Mouse (Mus musculus): ENCODE data around the gene Tns4. TPM values are rescaled to one million over a fixed set of nuclear protein-coding genes. Genes with fewer than 3 reads are reported as not detected.

Gene Tns4
- total RNA-seq, 2 experiments from 2014 or later, result 0.08 to 0.32 TPM

DNA sequence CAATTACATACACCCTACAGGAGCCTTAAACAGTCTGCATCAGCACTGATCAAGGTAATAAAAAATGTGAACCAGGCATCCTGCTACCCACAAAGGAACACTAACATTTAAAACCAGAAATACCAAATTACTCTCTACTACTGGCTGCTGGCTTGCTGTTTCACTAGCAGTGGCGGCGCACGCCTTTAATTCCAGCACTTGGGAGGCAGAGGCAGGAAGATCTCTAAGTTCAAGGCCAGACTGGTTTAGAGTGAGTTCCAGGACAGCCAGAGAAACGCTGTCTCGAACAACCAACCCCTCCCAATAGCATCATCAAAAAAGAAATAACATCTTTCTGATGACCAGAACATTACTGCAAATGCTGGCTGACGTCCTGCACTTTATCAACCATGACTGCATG is 69.3 kb downstream of the Tns4 start:
- no peak for DNase-seq (ENCODE audit: low spot score in 2 of 2)

Other genes starting within 250 kb of the Tns4 start
- 10 to 100 TPM; 75.9 to 80.7 TPM for gene Wipf2, start 225.7 kb downstream of the Tns4 start, total RNA-seq (2021)
- gene Cdc6, start 181.5 kb downstream of the Tns4 start, total RNA-seq (2021), result under 1 TPM; 0.36 to 0.79 TPM
- 10 to 100 TPM; 18.3 to 26.6 TPM for gene Rara, start 161.5 kb downstream of the Tns4 start, total RNA-seq (2021)
- gene Gjd3, start 106.3 kb downstream of the Tns4 start, total RNA-seq (2021), result 1 to 10 TPM in 1 of 2 experiments, under 1 TPM in 1; 0.52 to 1.2 TPM
- under 1 TPM; 0.52 to 0.96 TPM for gene Top2a, start 65.1 kb downstream of the Tns4 start, total RNA-seq (2021)
- gene Igfbp4, start 48.1 kb downstream of the Tns4 start, total RNA-seq (2021), result 10 to 100 TPM; 74.6 to 94.0 TPM
- gene Ccr7, start 65.8 kb upstream of the Tns4 start, total RNA-seq (2021), result not detected
- gene Smarce1, start 141.7 kb upstream of the Tns4 start, total RNA-seq (2021), result 10 to 100 TPM; 54.5 to 55.7 TPM
- 10 to 100 TPM; 22.1 to 24.5 TPM for gene Krt222, start 154.8 kb upstream of the Tns4 start, total RNA-seq (2021)
- not detected for gene Krt24, start 196.0 kb upstream of the Tns4 start, total RNA-seq (2021)
- not detected for gene Krt25, start 233.6 kb upstream of the Tns4 start, total RNA-seq (2021)
- gene Krt26, start 248.7 kb upstream of the Tns4 start, total RNA-seq (2021), result not detected